Mouse (Mus musculus) heart, embryonic 16.5 days (tissue): ENCODE measurements around the gene Pigs. TPM values are rescaled to one million over a fixed set of nuclear protein-coding genes. Genes with fewer than 3 reads are reported as not detected.

Experiments used
- ATAC-seq: fragments of 200-750 bp; cut with Nextera tagmentation; replicated peaks from 2 replicates; pipeline ENCODE4 v1.8.0; 2017; ENCODE audit warnings: moderate number of reproducible peaks; ENCODE audit not compliant: insufficient read depth, low FRiP score; ENCODE audit errors: extremely low read depth
- H3K27ac ChIP-seq: fragments of 300-500 bp; sonication (generic); 2 replicates; pipeline ENCODE4 v1.5.1; 2014; ENCODE audit warnings: mild to moderate bottlenecking, low read length, control low read depth, moderate library complexity
- H3K27me3 ChIP-seq: fragments of 300-500 bp; sonication (generic); 2 replicates; pipeline ENCODE4 v1.6.1; 2014; ENCODE audit warnings: low read length, mixed read lengths; ENCODE audit not compliant: control insufficient read depth, insufficient read depth
- H3K36me3 ChIP-seq: fragments of 300-500 bp; sonication (generic); 2 replicates; pipeline ENCODE4 v1.6.1; 2014; ENCODE audit not compliant: control insufficient read depth, insufficient read depth
- H3K4me1 ChIP-seq: fragments of 300-500 bp; sonication (generic); 2 replicates; pipeline ENCODE4 v1.6.1; 2014; ENCODE audit warnings: low read length, mixed read lengths; ENCODE audit not compliant: control insufficient read depth, insufficient read depth
- H3K4me2 ChIP-seq: fragments of 300-500 bp; sonication (generic); 2 replicates; pipeline ENCODE4 v1.6.1; 2014; ENCODE audit warnings: low read depth, mild to moderate bottlenecking, control low read depth, low read length
- H3K4me3 ChIP-seq: fragments of 300-500 bp; sonication (generic); 2 replicates; pipeline ENCODE4 v1.5.1; 2014; ENCODE audit warnings: mild to moderate bottlenecking, control low read depth, low read length
- H3K9ac ChIP-seq: fragments of 300-500 bp; sonication (generic); 2 replicates; pipeline ENCODE4 v1.6.1; 2014; ENCODE audit warnings: low read length, control low read depth
- H3K9me3 ChIP-seq: fragments of 300-500 bp; sonication (generic); replicated peaks from 2 replicates; pipeline ENCODE4 v1.6.1; 2016; ENCODE audit warnings: low read length; ENCODE audit not compliant: control insufficient read depth
- WGBS: fragments of 180-500 bp; shearing (Covaris S2); extraction: QIAGEN DNeasy Blood & Tissue Kit; methylation state at CpG from one replicate; pipeline ENCODE4 v1.1.7; 2014; 5-methylcytosine and 5-hydroxymethylcytosine counted together
- polyA plus RNA-seq: library from polyadenylated mRNA; unstranded; fragments of >200 nt; fragmentation: Nextera tagmentation; extraction: Ambion mirVana; gene quantifications from 2 replicates; pipeline ENCODE4 v1.2.1, GENCODE M21; 2015

Gene Pigs
- polyA plus RNA-seq, 1 experiment from 2014 or later, result 52.3 TPM

DNA sequence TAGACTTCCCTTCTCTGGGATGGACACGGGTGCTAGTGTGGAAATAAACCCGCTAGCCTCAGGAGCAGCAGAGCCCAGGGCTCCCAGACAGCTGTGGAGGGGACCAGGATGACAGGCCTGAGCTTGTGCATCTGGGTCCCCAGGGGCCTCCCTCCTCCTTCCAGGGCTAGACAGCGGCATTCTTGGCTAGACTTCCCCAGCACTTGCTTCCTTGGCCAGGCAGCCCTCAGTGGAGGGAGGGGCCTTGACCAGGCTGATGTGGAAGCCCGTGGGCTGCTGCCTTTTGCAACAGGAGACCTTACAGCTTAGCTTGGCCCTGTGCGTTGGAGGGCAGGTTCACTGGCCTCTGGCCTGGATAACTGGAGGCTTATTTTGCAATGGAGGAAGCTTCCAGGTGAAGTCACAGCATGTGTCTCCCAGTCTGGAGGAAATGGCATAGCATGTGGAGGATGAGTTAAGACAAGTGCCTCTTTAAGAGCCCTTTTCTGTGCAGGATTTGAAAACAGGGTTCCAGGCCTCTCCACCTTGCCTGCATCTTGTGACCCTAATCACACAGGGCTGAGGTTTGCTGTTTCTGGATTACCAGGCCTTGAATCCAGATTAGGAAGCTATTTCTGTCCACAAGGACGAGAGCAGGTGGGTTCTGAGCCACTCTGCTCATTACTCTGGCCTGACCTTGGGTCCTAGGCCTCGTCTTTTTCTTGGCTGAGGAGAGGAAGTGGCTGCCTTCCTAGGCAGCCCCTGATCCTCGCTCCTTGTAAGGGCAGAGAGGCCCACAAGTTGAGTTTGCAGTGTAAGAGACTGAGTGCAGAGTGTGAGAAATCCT is 16.9 kb downstream of the Pigs start:
- Histone ChIP-seq H3K9me3 (no peaks in the 10 kb centered on the region), H3K4me2 (peak overlapping the region; percentile 40), H3K4me1 (peaks cover 43% of the 10 kb centered on the region), H3K27ac (peak overlapping the region; percentile 68), H3K27me3 (no peaks in the 10 kb centered on the region), H3K36me3 (peaks cover 10% of the 10 kb centered on the region), H3K4me3 (peak overlapping the region; percentile 13; the same call in 1 of the 2 replicates), H3K9ac (peak overlapping the region; percentile 60)
- ATAC-seq, result peak; percentile 26
- WGBS, result 29% methylated on average over 8 of the region's 8 CpGs

DNA sequence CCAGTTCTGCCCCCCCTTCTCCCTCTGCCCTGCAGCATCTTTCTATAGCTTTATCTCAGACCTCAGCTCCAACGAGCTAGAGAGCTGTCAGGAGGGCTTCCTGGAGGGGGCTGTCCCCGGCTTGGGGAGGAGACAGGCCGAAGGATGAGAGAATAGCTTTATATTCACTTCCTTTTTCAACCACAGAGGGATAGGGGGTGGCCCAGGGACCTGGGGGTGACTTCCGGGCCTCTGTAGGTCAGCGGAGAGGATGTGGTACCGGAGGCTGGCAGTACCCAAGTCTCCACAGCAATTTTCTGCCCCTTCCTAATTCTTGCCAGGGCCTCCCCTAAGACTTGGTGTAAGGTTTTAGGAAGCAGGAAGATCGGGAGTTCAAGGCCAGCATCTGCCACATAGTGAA is 17.6 kb downstream of the Pigs start:
- H3K4me1 ChIP-seq, result peaks cover 43% of the 10 kb centered on the region
- no peak overlapping the region for H3K4me3 ChIP-seq
- H3K27ac ChIP-seq, result peak overlapping the region; percentile 68
- peak overlapping the region; percentile 60 for H3K9ac ChIP-seq
- no peak for ATAC-seq
- no peaks in the 10 kb centered on the region for H3K27me3 ChIP-seq
- H3K9me3 ChIP-seq, result no peaks in the 10 kb centered on the region
- H3K4me2 ChIP-seq, result peak overlapping the region; percentile 40; the same call in 1 of the 2 replicates
- 62% methylated on average over 7 of the region's 7 CpGs for WGBS
- peaks cover 9% of the 10 kb centered on the region for H3K36me3 ChIP-seq

DNA sequence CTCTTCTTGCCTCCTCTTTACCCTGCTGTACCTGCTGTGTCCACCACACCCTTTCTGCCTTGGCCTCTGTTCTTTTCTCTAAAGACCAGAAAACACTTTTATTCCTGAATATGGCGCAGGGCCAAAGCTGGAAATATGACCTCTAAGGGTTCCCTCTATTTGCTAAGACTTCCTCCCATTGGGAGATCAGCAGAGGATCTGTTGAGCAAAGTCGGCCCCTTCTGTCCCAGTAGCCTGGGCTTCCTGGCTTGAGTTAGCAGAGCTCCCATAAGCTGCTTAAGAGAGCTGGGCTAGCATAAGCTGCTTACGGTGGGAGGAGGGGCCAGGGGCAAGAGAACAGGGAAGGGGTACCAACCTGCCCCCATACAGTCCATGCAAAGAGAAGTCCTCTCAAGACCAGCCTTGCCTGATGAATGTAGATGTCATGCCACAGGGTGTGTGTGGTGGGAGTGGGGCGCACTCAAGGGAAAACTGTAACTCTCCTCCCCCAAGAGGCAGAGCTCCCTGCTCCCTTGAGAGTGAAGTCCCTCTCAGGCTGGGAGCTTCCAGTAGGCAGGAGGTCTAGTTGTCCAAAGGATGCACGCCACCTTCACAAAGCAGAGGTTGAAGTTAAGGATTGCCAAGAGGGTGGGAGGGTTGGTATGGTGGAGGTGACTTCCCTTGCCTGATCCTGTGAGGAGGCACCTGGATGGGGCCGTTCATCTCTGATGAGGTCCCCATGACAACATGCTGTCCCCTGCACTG is 18.3 kb downstream of the Pigs start:
- ATAC-seq, result no peak
- Histone ChIP-seq H3K36me3 (peaks cover 9% of the 10 kb centered on the region), H3K9me3 (no peaks in the 10 kb centered on the region), H3K4me1 (peaks cover 43% of the 10 kb centered on the region), H3K27ac (peak overlapping the region; percentile 35; the same call in 1 of the 2 replicates), H3K4me2 (no peak overlapping the region), H3K9ac (peak overlapping the region; percentile 11; the same call in 1 of the 2 replicates), H3K27me3 (no peaks in the 10 kb centered on the region), H3K4me3 (no peak overlapping the region)
- WGBS, result 75% methylated on average over 6 of the region's 6 CpGs

DNA sequence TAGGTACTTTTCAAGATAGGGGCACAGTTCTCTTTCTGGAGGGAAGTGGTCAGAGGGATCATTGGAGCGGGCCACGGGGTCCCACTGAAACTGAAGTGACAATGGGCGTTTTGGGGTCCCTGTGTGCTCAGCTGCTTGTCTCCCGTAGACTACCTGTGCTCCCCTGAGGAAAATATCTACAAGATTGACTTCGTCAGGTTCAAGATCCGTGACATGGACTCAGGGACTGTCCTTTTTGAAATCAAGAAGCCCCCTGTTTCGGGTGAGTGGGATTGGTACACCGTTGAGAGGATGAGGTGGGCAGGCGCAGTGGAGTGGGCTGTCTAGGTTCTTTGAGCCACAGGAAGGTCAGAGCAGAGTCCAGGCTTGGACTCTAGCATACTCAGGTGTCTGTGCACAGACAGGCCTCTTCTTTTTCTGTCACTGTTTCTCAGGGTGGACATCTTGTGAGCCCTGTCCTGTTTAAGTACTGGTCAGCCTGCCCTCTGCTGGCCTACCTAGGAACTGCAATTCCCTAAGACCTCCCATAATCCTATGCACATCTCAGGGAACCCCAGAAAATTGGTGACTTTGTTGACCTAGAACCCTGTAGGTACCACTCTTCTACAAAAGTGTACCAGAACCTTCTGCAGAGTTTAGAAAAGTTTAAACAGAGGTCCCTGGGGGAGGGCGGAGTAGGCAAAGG is 19.0 kb downstream of the Pigs start:
- H3K4me2 ChIP-seq, result no peak overlapping the region
- WGBS, result 91% methylated on average over 10 of the region's 10 CpGs
- H3K27ac ChIP-seq, result no peak overlapping the region
- no peaks in the 10 kb centered on the region for H3K9me3 ChIP-seq
- no peak overlapping the region for H3K9ac ChIP-seq
- no peaks in the 10 kb centered on the region for H3K27me3 ChIP-seq
- H3K36me3 ChIP-seq, result peaks cover 9% of the 10 kb centered on the region
- ATAC-seq, result no peak
- H3K4me1 ChIP-seq, result peaks cover 43% of the 10 kb centered on the region
- no peak overlapping the region for H3K4me3 ChIP-seq

GRCm38 (mm10) chr11:78347908-78348307 is 19.7 kb downstream of the Pigs start:
- Histone ChIP-seq H3K27ac (no peak overlapping the region), H3K4me1 (peaks cover 41% of the 10 kb centered on the region), H3K4me2 (no peak overlapping the region), H3K9ac (no peak overlapping the region), H3K27me3 (no peaks in the 10 kb centered on the region), H3K36me3 (peaks cover 9% of the 10 kb centered on the region), H3K4me3 (no peak overlapping the region), H3K9me3 (no peaks in the 10 kb centered on the region)
- no peak for ATAC-seq
- 76% methylated on average over 9 of the region's 9 CpGs for WGBS

DNA sequence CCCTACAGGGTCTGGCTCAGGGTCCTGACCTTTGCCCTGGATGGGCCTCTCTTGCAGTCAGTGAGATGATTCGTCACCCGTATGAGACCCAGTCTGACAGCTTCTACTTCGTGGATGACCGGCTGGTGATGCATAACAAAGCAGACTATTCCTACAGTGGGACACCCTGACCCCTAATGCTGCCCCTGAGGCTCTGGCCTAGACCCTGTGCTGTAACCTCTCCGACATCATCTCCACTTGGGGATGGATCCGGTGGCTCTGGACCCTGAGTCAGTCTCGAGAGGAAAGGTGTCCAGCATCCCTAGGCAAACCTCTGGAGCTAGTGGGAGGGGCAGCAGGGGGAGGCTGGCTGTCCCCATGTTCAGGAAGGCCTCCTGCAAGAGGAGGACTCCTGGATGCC is 20.3 kb downstream of the Pigs start:
- no peak overlapping the region for H3K27ac ChIP-seq
- no peak overlapping the region for H3K4me2 ChIP-seq
- no peaks in the 10 kb centered on the region for H3K27me3 ChIP-seq
- peaks cover 9% of the 10 kb centered on the region for H3K36me3 ChIP-seq
- H3K9ac ChIP-seq, result no peak overlapping the region
- WGBS, result 65% methylated on average over 7 of the region's 7 CpGs
- no peaks in the 10 kb centered on the region for H3K9me3 ChIP-seq
- no peak for ATAC-seq
- H3K4me3 ChIP-seq, result no peak overlapping the region
- peaks cover 41% of the 10 kb centered on the region for H3K4me1 ChIP-seq

DNA sequence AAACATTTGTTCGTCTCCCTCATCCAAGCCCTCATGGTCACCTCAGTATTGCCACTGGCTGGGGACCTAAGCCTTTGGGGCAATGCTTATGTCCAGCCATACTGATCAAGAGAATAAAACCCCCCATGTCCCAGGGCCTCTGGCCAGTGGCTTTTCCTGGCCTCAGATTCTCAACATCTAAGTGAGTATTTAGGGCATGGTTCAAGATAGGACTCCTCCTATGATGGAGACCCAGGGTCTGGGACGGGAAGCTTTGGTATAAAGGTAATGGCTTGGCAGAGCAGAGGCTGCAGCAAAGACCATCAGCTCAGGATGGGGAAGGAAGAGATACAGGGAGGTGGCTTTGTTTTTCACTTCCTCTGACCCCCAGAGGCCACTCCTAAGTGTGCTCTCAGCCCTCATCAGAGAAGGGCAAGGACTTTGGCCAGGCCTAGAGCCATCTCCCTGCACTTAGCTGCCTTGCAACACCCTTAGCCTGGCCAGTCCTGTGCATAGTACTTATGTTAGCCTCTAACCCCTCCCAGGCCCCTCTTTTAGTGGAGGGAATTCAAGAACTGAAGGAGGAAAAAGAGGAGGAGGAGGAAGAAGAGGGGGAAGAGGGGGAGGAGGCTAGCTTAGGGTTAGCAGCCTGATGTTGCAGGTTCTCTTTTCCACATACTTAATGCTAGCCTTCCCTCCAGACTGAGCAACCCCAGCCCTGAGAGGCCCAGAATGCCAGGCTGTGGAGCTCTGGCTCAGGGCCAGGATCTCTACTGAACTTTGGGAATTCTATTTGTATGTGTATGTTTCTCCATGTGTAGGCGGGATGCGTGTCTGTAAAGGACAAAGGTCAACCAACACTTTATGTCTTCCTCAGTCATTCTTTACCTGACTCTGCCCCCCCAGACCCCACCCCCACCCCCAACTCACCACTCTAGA is 21.5 kb downstream of the Pigs start:
- Histone ChIP-seq H3K27me3 (no peaks in the 10 kb centered on the region), H3K36me3 (peaks cover 9% of the 10 kb centered on the region), H3K9me3 (no peaks in the 10 kb centered on the region), H3K4me2 (no peak overlapping the region), H3K4me1 (peaks cover 33% of the 10 kb centered on the region), H3K9ac (no peak overlapping the region), H3K4me3 (no peak overlapping the region), H3K27ac (peak overlapping the region; percentile 9; the same call in 1 of the 2 replicates)
- WGBS, result 59% methylated on average over 4 of the region's 4 CpGs
- no peak for ATAC-seq

- Histone ChIP-seq H3K4me1 (peaks cover 8% of the 10 kb centered on the region), H3K9me3 (no peaks in the 10 kb centered on the region), H3K4me3 (no peak overlapping the region), H3K4me2 (no peak overlapping the region), H3K27me3 (no peaks in the 10 kb centered on the region), H3K27ac (no peak overlapping the region), H3K36me3 (peaks cover 9% of the 10 kb centered on the region), H3K9ac (no peak overlapping the region)
- 74% methylated on average over 1 of the region's 1 CpGs for WGBS
- no peak for ATAC-seq
These were observed 24.9 kb downstream of the Pigs start for GRCm38 (mm10) chr11:78353081-78353480.
